Mouse (Mus musculus) thymus, postnatal 14 days (tissue): ENCODE results near the gene Sf3b6.

Source experiments
- DNase-seq: peaks from one replicate; pipeline ENCODE4 v3.0.0; 2021

The Sf3b6 gene

DNA sequence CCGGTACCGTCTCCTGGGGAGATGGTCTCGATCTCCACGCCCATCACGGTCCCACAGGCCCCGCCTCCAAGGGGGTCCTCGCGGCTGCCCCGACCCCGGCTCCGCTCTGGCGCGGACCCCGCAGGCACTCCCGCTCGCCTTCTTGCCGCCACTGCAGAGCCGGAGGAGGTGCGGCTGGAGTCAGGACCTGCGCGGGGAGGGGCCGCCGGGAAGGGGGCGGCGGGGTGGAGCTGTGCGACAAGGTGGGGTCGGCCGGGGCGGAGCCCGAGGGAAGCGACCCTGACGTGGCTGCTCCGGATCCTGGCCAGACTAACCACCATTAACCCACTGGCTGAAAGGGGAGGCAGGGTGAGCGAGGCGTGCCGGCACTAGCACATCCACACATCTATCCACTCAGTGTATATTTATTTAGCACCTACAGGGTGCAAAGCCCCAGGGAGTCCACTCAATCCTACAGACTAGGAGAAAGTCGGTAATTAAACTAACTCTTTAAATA lies 24.1 kb downstream of the Sf3b6 start, which contains the start of gene Fkbp1b:
TSS of gene Fkbp1b (minus strand) at position 200 of the 496 bp plus-strand sequence.
- peak; percentile 64 for DNase-seq

DNA sequence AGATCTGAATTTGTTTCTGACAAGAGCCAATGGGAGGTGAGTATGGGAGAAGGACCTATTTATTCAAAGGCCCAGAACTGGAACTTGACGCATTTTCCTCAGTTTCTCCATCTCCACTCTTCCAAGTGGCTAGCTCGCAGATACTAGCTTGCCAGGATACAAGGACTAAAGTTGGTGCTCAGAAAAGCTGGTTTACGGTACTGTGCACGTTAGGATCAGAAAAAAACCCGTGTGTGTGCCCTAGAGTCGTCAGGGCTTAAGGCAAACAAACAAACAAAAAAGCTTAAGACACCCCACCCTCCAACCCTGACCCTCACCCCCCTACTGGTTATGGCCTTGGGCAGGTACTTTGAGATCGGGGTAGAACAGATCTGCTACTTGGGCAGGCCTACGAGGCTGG lies 25.1 kb downstream of the Sf3b6 start:
- no peak for DNase-seq

DNA sequence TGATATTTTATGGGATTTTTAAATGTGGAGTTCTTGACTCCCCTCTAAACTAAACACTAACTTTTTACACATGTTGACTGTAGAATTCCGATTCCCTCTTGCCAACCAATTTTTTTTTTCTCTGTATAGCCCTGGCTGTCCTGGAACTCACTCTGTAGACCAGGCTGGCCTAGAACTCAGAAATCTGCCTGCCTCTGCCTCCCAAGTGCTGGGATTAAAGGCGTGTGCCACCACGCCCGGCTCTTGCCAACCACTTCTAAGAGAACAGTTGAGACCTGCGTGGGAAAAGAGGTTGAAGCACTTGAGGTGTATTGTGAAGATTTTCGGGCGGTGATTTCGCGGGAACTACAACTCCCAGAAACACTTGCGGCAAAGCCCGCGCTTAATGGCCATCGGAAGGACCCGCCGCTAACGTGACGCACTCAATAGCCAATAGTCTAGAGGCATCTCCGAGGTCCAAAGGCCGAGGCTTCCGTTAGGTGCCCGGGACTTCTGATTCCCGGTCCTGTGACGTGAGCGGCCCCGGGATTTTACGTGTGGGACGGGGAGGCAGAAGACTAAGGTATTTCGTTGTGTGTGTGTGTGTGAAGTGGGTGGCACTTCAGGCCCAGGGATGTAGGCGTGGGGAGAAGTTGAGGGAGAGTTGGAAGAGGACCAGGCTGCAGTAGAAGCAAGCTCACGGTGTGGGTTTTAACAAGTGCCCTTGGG lies 25.7 kb downstream of the Sf3b6 start, which contains the start of gene Wdcp:
TSS of gene Wdcp (plus strand) at position 414 of the 708 bp plus-strand sequence.
- peak; percentile 87 for DNase-seq

- peak; percentile 46 for DNase-seq
These were observed 26.4 kb downstream of the Sf3b6 start for GRCm38 (mm10) chr12:4843741-4844140.

DNA sequence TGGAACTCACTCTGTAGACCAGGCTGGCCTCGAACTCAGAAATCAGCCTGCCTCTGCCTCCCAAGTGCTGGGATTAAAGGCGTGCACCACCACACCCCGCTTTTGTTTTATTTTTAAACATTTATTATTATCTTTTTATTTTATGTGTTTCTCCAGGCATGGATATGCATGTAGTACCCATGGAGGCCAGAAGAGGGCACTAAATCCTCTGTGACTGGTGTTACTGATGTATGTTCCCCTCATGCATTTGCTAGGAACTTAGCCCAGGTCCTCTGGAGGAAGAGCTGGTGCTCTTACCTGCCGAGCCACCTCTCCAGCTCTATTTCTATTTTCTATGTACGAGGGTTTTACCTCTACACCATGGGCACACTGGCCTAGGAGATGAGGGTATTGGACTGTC lies 38.8 kb downstream of the Sf3b6 start:
- peak; percentile 47 for DNase-seq

- DNase-seq: no peak
These were observed 39.5 kb downstream of the Sf3b6 start for GRCm38 (mm10) chr12:4856834-4857233.

DNA sequence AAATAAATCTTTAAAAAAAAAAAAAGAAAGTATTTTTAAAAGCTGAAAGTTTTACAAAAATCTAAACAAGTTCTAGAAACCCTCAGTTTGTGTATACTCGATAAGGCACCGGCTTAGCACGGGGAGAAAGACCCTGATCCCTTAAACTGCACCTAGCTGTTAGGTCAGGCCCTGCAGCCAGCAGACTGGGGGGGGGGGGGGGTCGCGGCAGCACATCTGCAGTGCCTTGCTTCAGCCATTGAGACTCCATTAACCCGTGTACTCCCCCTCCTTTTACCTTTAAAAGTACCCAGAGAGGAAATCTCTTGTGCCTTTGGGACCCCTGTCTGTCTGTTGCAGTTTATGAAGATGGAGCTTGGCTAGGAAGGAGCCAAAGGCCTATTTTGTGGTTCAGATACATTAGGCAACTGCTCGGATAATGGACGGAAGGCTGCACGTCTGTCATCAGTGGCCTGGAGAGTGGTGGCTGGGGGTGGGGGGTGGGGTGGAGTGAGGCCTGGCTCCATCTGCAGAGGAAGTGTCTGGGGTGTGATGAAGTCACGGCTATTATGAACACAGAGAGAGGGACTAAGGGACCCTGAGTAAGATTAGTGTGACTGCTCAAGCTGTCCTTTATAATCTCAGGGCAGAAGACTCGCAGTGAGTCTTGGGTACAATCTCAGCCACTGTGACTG lies 42.0 kb downstream of the Sf3b6 start:
- no peak for DNase-seq

GRCm38 (mm10) chr12:4862672-4863071 lies 45.3 kb downstream of the Sf3b6 start:
- no peak for DNase-seq

- DNase-seq: no peak
These were observed 46.5 kb downstream of the Sf3b6 start for GRCm38 (mm10) chr12:4863654-4864337.

DNA sequence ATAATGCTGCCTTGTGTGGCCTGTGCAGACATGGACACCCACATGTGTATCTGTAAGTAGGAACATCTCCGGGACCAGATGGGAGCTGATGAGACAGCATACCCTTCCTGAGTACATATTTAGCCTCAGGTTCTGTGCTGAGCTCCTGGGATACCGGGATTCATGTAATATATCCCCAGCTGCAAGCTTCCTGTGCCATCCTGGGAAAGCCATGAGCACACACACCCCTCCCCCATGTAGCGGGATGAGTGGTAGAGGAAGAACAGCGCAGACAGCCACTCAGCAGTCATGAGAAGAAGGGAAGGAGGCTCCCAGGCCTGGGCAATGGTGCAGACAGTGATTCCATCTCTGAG lies 47.0 kb downstream of the Sf3b6 start:
- DNase-seq: no peak

- no peak for DNase-seq
These were observed 51.6 kb downstream of the Sf3b6 start for GRCm38 (mm10) chr12:4868924-4869323.

- DNase-seq: no peak
These were observed 53.9 kb downstream of the Sf3b6 start for GRCm38 (mm10) chr12:4871260-4871659.

DNA sequence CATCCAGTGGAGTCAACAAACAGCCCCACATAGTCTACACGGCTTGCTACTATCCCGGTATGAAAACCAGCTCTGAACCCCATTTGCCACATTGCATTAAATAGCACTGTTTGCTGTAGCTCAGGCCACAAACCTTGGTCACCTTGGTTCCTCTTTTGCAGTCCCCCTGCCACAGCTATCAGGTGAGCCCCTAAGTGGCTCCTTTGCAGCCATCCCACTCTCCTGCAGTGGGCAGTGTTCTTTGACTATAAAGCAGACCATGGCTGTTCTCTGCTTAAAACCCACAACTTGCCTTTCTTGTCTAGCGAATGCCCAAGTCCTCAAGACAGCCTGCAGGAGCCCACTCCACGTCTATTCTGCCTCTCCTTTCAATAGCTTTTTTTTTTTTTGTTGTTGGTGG lies 54.9 kb downstream of the Sf3b6 start:
- DNase-seq: no peak

- DNase-seq: no peak
These were observed 55.7 kb downstream of the Sf3b6 start for GRCm38 (mm10) chr12:4872983-4873477.

GRCm38 (mm10) chr12:4873531-4873930 lies 56.2 kb downstream of the Sf3b6 start:
- DNase-seq: no peak

DNA sequence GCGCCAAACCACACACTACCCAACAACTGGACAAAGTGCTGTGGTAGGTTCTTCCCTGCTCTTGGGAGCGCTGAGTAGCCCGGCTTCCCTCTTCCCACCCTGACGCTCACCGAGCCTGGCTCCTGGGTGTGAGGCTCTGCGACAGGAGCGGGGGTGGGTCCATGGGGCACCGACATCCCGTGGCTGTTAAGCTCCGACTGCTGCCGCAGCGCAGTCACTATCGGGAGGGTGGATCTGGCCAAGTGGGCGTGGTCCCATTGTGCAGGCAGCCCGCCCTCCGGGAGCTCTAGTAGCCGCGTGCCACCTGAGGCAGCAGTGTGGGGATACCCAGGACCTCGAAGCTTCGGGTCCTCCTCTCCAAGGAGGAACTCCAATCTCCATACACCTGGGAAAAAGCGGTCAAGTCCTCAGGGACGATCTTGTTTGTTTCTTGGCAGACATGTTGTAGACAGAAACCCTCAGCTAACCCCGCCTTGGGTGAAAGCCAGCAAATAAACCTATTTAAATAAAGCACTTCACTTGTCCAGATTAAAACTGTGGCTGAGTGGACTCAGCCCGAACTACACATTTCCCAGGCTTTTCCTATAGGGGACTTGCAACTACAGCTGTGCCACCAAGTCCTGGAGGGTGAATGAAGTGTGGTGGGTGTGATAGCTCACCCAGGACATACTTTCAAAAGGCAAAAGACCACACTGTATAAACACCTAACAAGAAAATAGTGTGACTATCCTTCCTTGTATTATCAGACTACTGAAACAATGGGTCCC lies 57.0 kb downstream of the Sf3b6 start, which contains the start of gene Mfsd2b:
TSS of gene Mfsd2b (minus strand) at position 199 of the 767 bp plus-strand sequence.
- DNase-seq: peak; percentile 80

DNA sequence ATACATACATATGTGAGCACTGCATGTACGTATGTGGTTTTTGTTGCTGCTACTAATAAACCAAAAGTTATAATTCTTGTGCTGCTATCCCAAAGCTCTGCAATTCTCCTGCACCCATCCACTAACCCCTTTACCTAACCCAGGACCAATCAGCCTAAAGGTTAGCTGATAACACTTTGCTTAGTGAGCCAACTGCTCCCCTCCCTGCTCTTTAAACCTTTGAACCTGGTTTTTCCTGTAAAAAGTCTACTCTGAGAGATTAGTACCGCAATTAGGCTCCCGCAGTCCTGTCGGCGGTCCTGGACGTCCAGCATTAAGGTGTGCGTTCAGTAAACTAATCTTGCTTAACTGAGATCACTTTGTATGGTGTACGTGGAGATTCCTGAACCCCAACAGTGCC lies 58.3 kb downstream of the Sf3b6 start:
- no peak for DNase-seq
